Mouse (Mus musculus) cerebellum, postnatal 36 days (tissue): ENCODE data around the gene Olfr1474.
"Not testable (repeated sequence)": the region's sequence is repeated elsewhere in the genome, so short reads cannot be mapped to it uniquely, and the experiment has no call there.

Experiments
- DNase-seq, 2 experiments: peaks; one replicate each; pipeline ENCODE4 v3.0.0; 2021 to 2022; ENCODE audit warnings: mixed read lengths in 2 of 2

The Olfr1474 gene

GRCm38 (mm10) chr19:13469265-13469664 lies at the start of gene Olfr1474:
TSS of gene Olfr1474 (plus strand) at chr19:13469565.
- not testable (repeated sequence) for DNase-seq

- DNase-seq = not testable (repeated sequence)
These were observed 26.3 kb upstream of the Olfr1474 start, which contains the start of gene Olfr1471 for GRCm38 (mm10) chr19:13443109-13443508. TSS of gene Olfr1471 (plus strand) at chr19:13443409.

DNA sequence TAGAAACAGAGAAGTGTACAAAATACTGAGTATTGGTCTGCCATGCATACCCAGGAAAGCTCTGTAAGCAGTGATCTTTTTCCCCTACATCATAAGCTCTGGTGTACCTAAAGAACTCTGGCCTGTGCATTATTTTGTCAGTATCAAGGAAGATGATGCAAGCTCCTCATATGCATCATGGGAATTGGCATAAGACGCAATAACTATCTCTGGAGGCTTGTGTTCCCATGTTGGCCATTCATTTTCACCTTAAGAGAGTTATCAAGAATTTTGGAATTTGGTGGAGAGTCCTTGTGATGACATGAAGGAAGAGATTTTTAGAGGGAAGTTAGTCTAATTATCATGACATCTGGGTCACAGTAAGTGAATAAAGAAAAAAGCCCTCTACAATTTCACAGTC lies 13.4 kb upstream of the Olfr1474 start, which contains the start of gene Olfr1472:
Gene Olfr1472, minus strand, starts transcription at position 101 of the 400 bp plus-strand sequence.
- DNase-seq = no peak

- no peak for DNase-seq
These were observed 10.7 kb downstream of the Olfr1474 start, which contains the start of gene Olfr1475 for GRCm38 (mm10) chr19:13480096-13480495. TSS of gene Olfr1475 (minus strand) at chr19:13480196.

- no peak for DNase-seq
These were observed 30.9 kb downstream of the Olfr1474 start, which contains the start of gene Olfr1477 for GRCm38 (mm10) chr19:13500246-13500645. TSS of gene Olfr1477 (plus strand) at chr19:13500546.
